Mouse (Mus musculus) lung, adult 2 months (tissue): ENCODE data around the gene Ccdc28a.

ENCODE experiments used
- CTCF ChIP-seq: fragments of 200-500 bp; IDR thresholded peaks from 2 replicates; pipeline ENCODE4 v1.5.1; 2011; ENCODE audit warnings: mild to moderate bottlenecking, low read length, control low read depth; ENCODE audit not compliant: insufficient read depth
- POLR2A ChIP-seq: fragments of 200-500 bp; IDR thresholded peaks from 2 replicates; pipeline ENCODE4 v1.6.1; 2011; ENCODE audit warnings: low read depth, mild to moderate bottlenecking, control low read depth, low read length, borderline replicate concordance; ENCODE audit errors: extremely low read depth

GRCm38 (mm10) chr10:18213373-18213772 lies 21.4 kb downstream of the Ccdc28a start:
- TF ChIP-seq CTCF = no peak
- no peak for TF ChIP-seq POLR2A
